Mouse (Mus musculus) embryonic fibroblast, embryonic 13.5 days (primary cell): ENCODE results near the gene Arl8b. TPM values are rescaled to one million over a fixed set of nuclear protein-coding genes. Genes with fewer than 3 reads are reported as not detected.

Experiments used
- H3K27ac ChIP-seq: 2 replicates; pipeline ENCODE4 v1.5.1; 2012; ENCODE audit warnings: low read length, control low read depth, inconsistent platforms; ENCODE audit not compliant: insufficient read depth
- H3K4me1 ChIP-seq: 2 replicates; pipeline ENCODE4 v1.6.1; 2011; ENCODE audit warnings: low read length; ENCODE audit not compliant: control insufficient read depth, insufficient read depth
- H3K4me3 ChIP-seq: 2 replicates; pipeline ENCODE4 v1.5.1; 2011; ENCODE audit warnings: mild to moderate bottlenecking, control low read depth, low read length; ENCODE audit not compliant: insufficient read depth
- CTCF ChIP-seq: IDR thresholded peaks from 2 replicates; pipeline ENCODE4 v1.5.1; 2011; ENCODE audit warnings: mild to moderate bottlenecking, control low read depth, low read length, moderate library complexity, borderline replicate concordance; ENCODE audit not compliant: insufficient read depth
- POLR2A ChIP-seq: IDR thresholded peaks from 2 replicates; pipeline ENCODE4 v1.6.1; 2011; ENCODE audit warnings: low read depth, mild to moderate bottlenecking, control low read depth, low read length, moderate library complexity
- polyA plus RNA-seq: library from polyadenylated mRNA; stranded (reverse); fragments of >200 nt; gene quantifications from 2 replicates; pipeline ENCODE4 v1.2.4, GENCODE M21; 2011; ENCODE audit warnings: low read depth; ENCODE audit not compliant: missing spikeins, insufficient read length

Arl8b gene
- polyA plus RNA-seq, 1 experiment = 164 TPM

GRCm38 (mm10) chr6:108784056-108784455, 1.2 kb downstream of the Arl8b start:
- Histone ChIP-seq H3K4me3 (peak overlapping the region; percentile 68), H3K27ac (no peak overlapping the region), H3K4me1 (peaks cover 7% of the 10 kb centered on the region)
- TF ChIP-seq CTCF (no peak), POLR2A (no peak)

- TF ChIP-seq CTCF = no peak
- no peak for TF ChIP-seq POLR2A
- no peak overlapping the region for H3K27ac ChIP-seq
Measured at GRCm38 (mm10) chr6:108784796-108785195, 1.9 kb downstream of the Arl8b start.

GRCm38 (mm10) chr6:108785551-108785950, 2.7 kb downstream of the Arl8b start:
- Histone ChIP-seq H3K4me1 (peaks cover 7% of the 10 kb centered on the region), H3K27ac (no peak overlapping the region), H3K4me3 (0 out of 2 replicates have a peak overlapping the region, but pooled peaks have one; percentile 3)
- TF ChIP-seq POLR2A (no peak), CTCF (no peak)

More at GRCm38 (mm10) chr6:108784796-108785195, 1.9 kb downstream of the Arl8b start:
- Histone ChIP-seq H3K4me3 (peak overlapping the region; percentile 68), H3K4me1 (peaks cover 7% of the 10 kb centered on the region)

GRCm38 (mm10) chr6:108791498-108791897, 8.6 kb downstream of the Arl8b start:
- Histone ChIP-seq H3K27ac (no peak overlapping the region), H3K4me3 (no peak overlapping the region), H3K4me1 (peaks cover 13% of the 10 kb centered on the region)
- TF ChIP-seq POLR2A (no peak), CTCF (no peak)

GRCm38 (mm10) chr6:108795912-108796311, 13.0 kb downstream of the Arl8b start:
- Histone ChIP-seq H3K4me1 (peaks cover 20% of the 10 kb centered on the region), H3K4me3 (no peak overlapping the region), H3K27ac (peak overlapping the region; percentile 23; the same call in 1 of the 2 replicates)
- TF ChIP-seq CTCF (no peak), POLR2A (no peak)

- no peak overlapping the region for H3K4me3 ChIP-seq
- TF ChIP-seq CTCF (no peak), POLR2A (no peak)
- H3K4me1 ChIP-seq = peaks cover 20% of the 10 kb centered on the region
- no peak overlapping the region for H3K27ac ChIP-seq
Measured at GRCm38 (mm10) chr6:108796706-108797105, 13.8 kb downstream of the Arl8b start.

- TF ChIP-seq CTCF = no peak
- no peak for TF ChIP-seq POLR2A
- Histone ChIP-seq H3K4me1 (peaks cover 2% of the 10 kb centered on the region; the same call in 1 of the 2 replicates), H3K4me3 (no peak overlapping the region), H3K27ac (no peak overlapping the region)
Measured at GRCm38 (mm10) chr6:108805194-108805593, 22.3 kb downstream of the Arl8b start.

- Histone ChIP-seq H3K4me3 (no peak overlapping the region), H3K4me1 (peaks cover 2% of the 10 kb centered on the region; the same call in 1 of the 2 replicates), H3K27ac (no peak overlapping the region)
- TF ChIP-seq POLR2A (no peak), CTCF (no peak)
Measured at GRCm38 (mm10) chr6:108805871-108806270, 23.0 kb downstream of the Arl8b start.

- H3K4me1 ChIP-seq = peaks cover 2% of the 10 kb centered on the region; the same call in 1 of the 2 replicates
- H3K4me3 ChIP-seq = no peak overlapping the region
- no peak overlapping the region for H3K27ac ChIP-seq
- TF ChIP-seq CTCF = no peak
- no peak for TF ChIP-seq POLR2A
Measured at GRCm38 (mm10) chr6:108807446-108807845, 24.5 kb downstream of the Arl8b start.

GRCm38 (mm10) chr6:108808786-108809185, 25.9 kb downstream of the Arl8b start:
- Histone ChIP-seq H3K4me3 (no peak overlapping the region), H3K27ac (no peak overlapping the region), H3K4me1 (peaks cover 2% of the 10 kb centered on the region; the same call in 1 of the 2 replicates)
- TF ChIP-seq CTCF (no peak), POLR2A (no peak)
